ENCODE assay signal across 23 mouse cellular contexts in the genomic region with DNA sequence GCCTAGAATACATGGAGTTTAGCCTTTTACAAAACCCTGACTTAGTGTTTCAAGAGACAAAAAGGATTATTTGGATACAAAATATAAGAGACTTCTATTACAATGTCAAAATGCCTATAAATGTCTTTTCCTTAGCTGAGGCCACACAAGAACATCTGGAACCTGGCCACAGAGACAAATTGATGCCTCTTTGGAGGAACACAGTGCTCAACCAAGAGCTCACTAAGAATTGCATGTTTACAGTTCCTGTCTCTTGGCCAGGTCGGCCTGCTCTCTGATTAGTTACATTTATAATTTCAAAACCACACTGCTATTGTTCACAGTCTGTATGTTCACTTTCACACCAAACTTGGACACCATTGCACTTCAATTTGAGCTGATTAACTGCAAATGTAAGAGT.
DNase-seq lines count a peak whose midpoint lies in the region; ATAC-seq and TF ChIP-seq lines count a peak whose summit lies in the region.
"Had no signal": no experiment of that assay in that cellular context is flagged by ENCODE, and none has a peak within 500 bp of the region (broad histone marks: within the 10 kb centered on the region; RNA-seq: fewer than 3 reads in every experiment).

No protein-coding gene starts in this region.

- peaks cover 12% of the 10 kb centered on the region for H3K4me1 ChIP-seq in embryonic facial prominence, embryonic 14.5 days (ENCODE audit: control insufficient read depth, insufficient read depth, low read length)
- no peaks in the 10 kb centered on the region; the same call in 1 of the 2 replicates for H3K4me1 ChIP-seq in embryonic facial prominence, embryonic 10.5 days
- H3K4me1 ChIP-seq in kidney, postnatal 0 days (replicated peaks; ENCODE audit: insufficient read depth, low read length): 0 out of 2 replicates have a peak, but pooled peaks cover 3% of the 10 kb centered on the region
- H3K4me1 ChIP-seq: forebrain, embryonic 15.5 days had no signal

- H3K4me2 ChIP-seq in embryonic facial prominence, embryonic 14.5 days (ENCODE audit: low read depth, low read length): no peak overlapping the region
- no peak overlapping the region for H3K4me2 ChIP-seq in kidney, postnatal 0 days (ENCODE audit: low read length)
- H3K4me2 ChIP-seq: embryonic facial prominence, embryonic 12.5 days; forebrain, embryonic 12.5 days; forebrain, embryonic 15.5 days; heart, embryonic 11.5 days; hindbrain, embryonic 12.5 days; hindbrain, embryonic 15.5 days had no signal

- H3K9ac ChIP-seq in embryonic facial prominence, embryonic 14.5 days (ENCODE audit: low read depth, low read length): no peak overlapping the region
- H3K9ac ChIP-seq in kidney, postnatal 0 days (ENCODE audit: low read depth, low read length): no peak overlapping the region
- H3K9ac ChIP-seq: forebrain, embryonic 12.5 days; forebrain, embryonic 15.5 days; hindbrain, embryonic 12.5 days; hindbrain, embryonic 15.5 days had no signal

- ATAC-seq in embryonic facial prominence, embryonic 14.5 days (ENCODE audit: low read depth): no peak
- no peak for ATAC-seq in kidney, postnatal 0 days (replicated peaks; ENCODE audit: low FRiP score, low read depth)
- ATAC-seq: activated CD4-positive, CD25-positive, alpha-beta regulatory T cell, adult 4 months; forebrain, embryonic 15.5 days had no signal

- no peaks in the 10 kb centered on the region for H3K9me3 ChIP-seq in embryonic facial prominence, embryonic 14.5 days (ENCODE audit: control insufficient read depth, low read length)
- no peaks in the 10 kb centered on the region for H3K9me3 ChIP-seq in embryonic facial prominence, embryonic 10.5 days
- no peaks in the 10 kb centered on the region for H3K9me3 ChIP-seq in kidney, postnatal 0 days (replicated peaks; ENCODE audit: low read length)
- H3K9me3 ChIP-seq: embryonic facial prominence, embryonic 12.5 days; forebrain, embryonic 12.5 days; forebrain, embryonic 15.5 days; hindbrain, embryonic 12.5 days; hindbrain, embryonic 15.5 days had no signal

- peak; percentile 63 for DNase-seq in embryonic facial prominence, embryonic 14.5 days (ENCODE audit: low spot score)
- DNase-seq in embryonic facial prominence, embryonic 10.5 days (ENCODE audit: low spot score): no peak
- peak; percentile 23 for DNase-seq in kidney, postnatal 0 days (ENCODE audit: low spot score)
- DNase-seq in kidney, postnatal 36 days: no peak
- DNase-seq in testis, postnatal 14 days (ENCODE audit: low spot score): peak; percentile 38
- no peak for DNase-seq in testis, postnatal 10 days (ENCODE audit: low spot score)
- DNase-seq: adrenal gland, adult 8-10 months; adrenal gland, postnatal 25 days; cerebellum, adult 11-12 months; cerebellum, adult 8-10 months; cerebellum, postnatal 10 days; cerebellum, postnatal 36 days; embryo, embryonic 11 days; gastrocnemius, postnatal 25 days; heart, adult 2 months had no signal

- H3K4me3 ChIP-seq in embryonic facial prominence, embryonic 14.5 days (ENCODE audit: low read depth, low read length): no peak overlapping the region
- H3K4me3 ChIP-seq in embryonic facial prominence, embryonic 10.5 days: no peak overlapping the region
- no peak overlapping the region for H3K4me3 ChIP-seq in kidney, postnatal 0 days (replicated peaks; ENCODE audit: low read depth, low read length)
- H3K4me3 ChIP-seq: embryonic facial prominence, embryonic 12.5 days; erythroblast, embryonic 14.5 days; forebrain, embryonic 12.5 days; forebrain, embryonic 15.5 days; heart, adult 2 months; hindbrain, embryonic 12.5 days; hindbrain, embryonic 15.5 days had no signal

- TF ChIP-seq CTCF in kidney, postnatal 0 days (IDR thresholded peaks at IDR 0.05; ENCODE audit: low read depth): no peak

- H3K27ac ChIP-seq in embryonic facial prominence, embryonic 14.5 days (replicated peaks; ENCODE audit: low read depth, low read length): no peak overlapping the region
- no peak overlapping the region for H3K27ac ChIP-seq in embryonic facial prominence, embryonic 10.5 days (replicated peaks)
- no peak overlapping the region for H3K27ac ChIP-seq in kidney, postnatal 0 days
- H3K27ac ChIP-seq: embryonic facial prominence, embryonic 12.5 days; forebrain, embryonic 12.5 days; forebrain, embryonic 15.5 days; heart, adult 2 months; hindbrain, embryonic 12.5 days; hindbrain, embryonic 15.5 days had no signal

- 62% methylated on average over 1 of the region's 1 CpGs for WGBS in embryonic facial prominence, embryonic 14.5 days
- 88% methylated on average over 1 of the region's 1 CpGs for WGBS in embryonic facial prominence, embryonic 10.5 days
- 41% methylated on average over 1 of the region's 1 CpGs for WGBS in kidney, postnatal 0 days

- H3K36me3 ChIP-seq in embryonic facial prominence, embryonic 14.5 days (ENCODE audit: control insufficient read depth, insufficient read depth, low read length): no peaks in the 10 kb centered on the region
- no peaks in the 10 kb centered on the region for H3K36me3 ChIP-seq in embryonic facial prominence, embryonic 10.5 days (replicated peaks)
- H3K36me3 ChIP-seq in kidney, postnatal 0 days (ENCODE audit: insufficient read depth, low read length): no peaks in the 10 kb centered on the region
- H3K36me3 ChIP-seq: embryonic facial prominence, embryonic 12.5 days; forebrain, embryonic 12.5 days; forebrain, embryonic 15.5 days; hindbrain, embryonic 15.5 days had no signal

- H3K27me3 ChIP-seq in embryonic facial prominence, embryonic 14.5 days (replicated peaks; ENCODE audit: control insufficient read depth, insufficient read depth, low read length): no peaks in the 10 kb centered on the region
- no peaks in the 10 kb centered on the region for H3K27me3 ChIP-seq in embryonic facial prominence, embryonic 10.5 days (replicated peaks; ENCODE audit: low read depth, poor library complexity, severe bottlenecking)
- H3K27me3 ChIP-seq in kidney, postnatal 0 days (ENCODE audit: insufficient read depth, low read length): no peaks in the 10 kb centered on the region
- H3K27me3 ChIP-seq: embryonic facial prominence, embryonic 12.5 days; forebrain, embryonic 12.5 days; forebrain, embryonic 15.5 days; hindbrain, embryonic 12.5 days; hindbrain, embryonic 15.5 days had no signal

Comparison
In these comparisons a context has a peak if more than half of its experiments do, and no peak if none do; other contexts are left out.
1. DNase-seq: peak in embryonic facial prominence, embryonic 14.5 days (single experiment), kidney, postnatal 0 days (single experiment) and testis, postnatal 14 days (single experiment); none in embryonic facial prominence, embryonic 10.5 days (single experiment), kidney, postnatal 36 days (0 of 2) and testis, postnatal 10 days (single experiment).